Mouse (Mus musculus) liver, embryonic 14.5 days (tissue): ENCODE data around the gene Ccdc149. TPM values are rescaled to one million over a fixed set of nuclear protein-coding genes. Genes with fewer than 3 reads are reported as not detected.

ENCODE experiments used
- ATAC-seq: fragments of 200-750 bp; cut with Nextera tagmentation; 2 replicates; pipeline ENCODE4 v1.8.0; 2017; ENCODE audit warnings: moderate number of reproducible peaks, mild to moderate bottlenecking, moderate library complexity; ENCODE audit not compliant: insufficient read depth
- DNase-seq, 3 experiments: peaks; one replicate each; pipeline ENCODE4 v3.0.0-alpha.2; 2012 to 2013; ENCODE audit warnings: low read depth in 3 of 3, low spot score in 3 of 3
- H3K27ac ChIP-seq: fragments of 300-500 bp; sonication (generic); 2 replicates; pipeline ENCODE4 v1.5.1; 2014; ENCODE audit warnings: moderate library complexity, mild to moderate bottlenecking, control low read depth, inconsistent platforms
- H3K27me3 ChIP-seq: fragments of 300-500 bp; sonication (generic); 2 replicates; pipeline ENCODE4 v1.6.1; 2014; ENCODE audit warnings: mild to moderate bottlenecking, low read length, moderate library complexity; ENCODE audit not compliant: control insufficient read depth, insufficient read depth
- H3K36me3 ChIP-seq: fragments of 300-500 bp; sonication (generic); replicated peaks from 2 replicates; pipeline ENCODE4 v1.6.1; 2014; ENCODE audit warnings: low read depth; ENCODE audit not compliant: control insufficient read depth, insufficient read depth
- H3K4me1 ChIP-seq, 2 experiments: fragments of 200-500 bp in 1 of 2; fragments of 300-500 bp in 1 of 2; sonication (generic) in 1 of 2; replicated peaks; 2 replicates each; pipeline ENCODE4 v1.6.1; 2012 to 2014; ENCODE audit warnings: antibody characterized with exemption in 1 of 2, inconsistent platforms in 1 of 2, low read length in 1 of 2; ENCODE audit not compliant: control insufficient read depth in 2 of 2, insufficient read depth in 2 of 2
- H3K4me2 ChIP-seq: fragments of 300-500 bp; sonication (generic); 2 replicates; pipeline ENCODE4 v1.6.1; 2014; ENCODE audit warnings: low read depth, mild to moderate bottlenecking, control low read depth, moderate library complexity
- H3K4me3 ChIP-seq, 2 experiments: fragments of 200-500 bp in 1 of 2; fragments of 300-500 bp in 1 of 2; sonication (generic) in 1 of 2; 2 replicates each; pipeline ENCODE4 v1.5.1; 2012 to 2014; ENCODE audit warnings: low read depth in 2 of 2, low read length in 2 of 2, mild to moderate bottlenecking in 2 of 2, control low read depth in 1 of 2, inconsistent platforms in 1 of 2, moderate library complexity in 1 of 2; ENCODE audit not compliant: insufficient read depth in 1 of 2
- H3K9ac ChIP-seq: fragments of 300-500 bp; sonication (generic); replicated peaks from 2 replicates; pipeline ENCODE4 v1.6.1; 2014; ENCODE audit warnings: mild to moderate bottlenecking, control low read depth, moderate library complexity
- H3K9me3 ChIP-seq: fragments of 300-500 bp; sonication (generic); 2 replicates; pipeline ENCODE4 v1.6.1; 2016; ENCODE audit warnings: low read length, mixed read lengths; ENCODE audit not compliant: control insufficient read depth
- CTCF ChIP-seq: IDR thresholded peaks from 2 replicates; pipeline ENCODE4 v1.5.1; 2016; ENCODE audit warnings: antibody characterized with exemption, low read depth, control low read depth
- EP300 ChIP-seq: IDR thresholded peaks from 2 replicates; pipeline ENCODE4 v1.6.1; 2016; ENCODE audit warnings: antibody characterized with exemption, low read depth
- WGBS: fragments of 180-500 bp; shearing (Covaris S2); extraction: QIAGEN DNeasy Blood & Tissue Kit; methylation state at CpG from one replicate; pipeline ENCODE4 v1.1.7; 2014; ENCODE audit not compliant: insufficient replicate concordance; 5-methylcytosine and 5-hydroxymethylcytosine counted together
- polyA plus RNA-seq, 2 experiments: library from polyadenylated mRNA; depleted of rRNA in 1 of 2; stranded (reverse) in 1 of 2; unstranded in 1 of 2; fragments of >200 nt; fragmentation: Nextera tagmentation in 1 of 2; extraction: Ambion mirVana in 1 of 2; gene quantifications; 2 replicates each; pipeline versions ENCODE4 v1.2.1 to v1.2.3; 2012 to 2014

Gene Ccdc149
- polyA plus RNA-seq, 2 experiments = 0.33 to 0.76 TPM

DNA sequence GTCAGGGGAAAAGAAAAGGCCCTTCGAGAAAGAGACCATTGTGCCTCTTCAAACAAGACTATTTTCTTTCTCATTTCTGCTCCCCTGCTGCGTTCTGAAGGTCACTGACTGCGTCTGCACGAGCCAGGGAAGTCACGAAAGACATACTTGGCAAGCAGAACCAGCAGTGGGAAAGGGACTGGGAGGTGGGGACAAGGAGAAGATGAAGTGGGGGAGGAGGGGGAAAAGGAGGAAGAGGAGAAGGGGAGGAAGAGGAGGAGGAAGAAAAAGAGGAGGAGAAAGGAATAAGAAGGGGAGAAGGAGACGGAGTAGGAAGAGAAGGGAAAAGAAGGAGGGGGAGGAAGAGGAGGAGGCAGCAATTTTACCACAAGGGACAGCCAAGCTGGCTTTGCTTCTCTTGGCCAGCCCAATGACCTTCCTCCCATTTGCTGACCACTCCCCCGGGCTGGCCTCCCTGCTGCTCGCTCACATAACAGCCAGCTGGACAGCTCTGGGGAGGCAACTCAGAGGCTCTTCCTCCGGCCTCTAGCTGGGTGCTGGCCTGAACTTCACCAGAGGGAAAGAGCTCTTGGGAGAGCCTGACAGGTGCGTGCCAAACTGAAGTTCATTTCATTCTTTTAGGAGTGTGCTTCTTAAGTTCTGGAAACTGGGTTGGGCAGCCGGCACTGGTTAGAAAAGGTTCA lies 107.7 kb downstream of the Ccdc149 start, which contains the start of gene Sod3:
Sod3 (plus strand) TSS at position 324 of the 683 bp plus-strand sequence.
- Histone ChIP-seq H3K4me3 (no peak within 1 kb of the TSS), H3K27me3 (no peaks in the 10 kb centered on the region), H3K27ac (no peak within 1 kb of the TSS), H3K4me1 (peaks cover 0 to 4% of the 10 kb centered on the region in 2 experiments; a peak in 1 of 4 replicates), H3K9ac (no peak within 1 kb of the TSS), H3K4me2 (no peak within 1 kb of the TSS), H3K36me3 (no peaks in the 10 kb centered on the region), H3K9me3 (no peaks in the 10 kb centered on the region)
- TF ChIP-seq EP300 = no peak
- TF ChIP-seq CTCF = no peak
- DNase-seq (no peak), ATAC-seq (no peak)
- 27% methylated on average over 11 of the region's 11 CpGs for WGBS

DNA sequence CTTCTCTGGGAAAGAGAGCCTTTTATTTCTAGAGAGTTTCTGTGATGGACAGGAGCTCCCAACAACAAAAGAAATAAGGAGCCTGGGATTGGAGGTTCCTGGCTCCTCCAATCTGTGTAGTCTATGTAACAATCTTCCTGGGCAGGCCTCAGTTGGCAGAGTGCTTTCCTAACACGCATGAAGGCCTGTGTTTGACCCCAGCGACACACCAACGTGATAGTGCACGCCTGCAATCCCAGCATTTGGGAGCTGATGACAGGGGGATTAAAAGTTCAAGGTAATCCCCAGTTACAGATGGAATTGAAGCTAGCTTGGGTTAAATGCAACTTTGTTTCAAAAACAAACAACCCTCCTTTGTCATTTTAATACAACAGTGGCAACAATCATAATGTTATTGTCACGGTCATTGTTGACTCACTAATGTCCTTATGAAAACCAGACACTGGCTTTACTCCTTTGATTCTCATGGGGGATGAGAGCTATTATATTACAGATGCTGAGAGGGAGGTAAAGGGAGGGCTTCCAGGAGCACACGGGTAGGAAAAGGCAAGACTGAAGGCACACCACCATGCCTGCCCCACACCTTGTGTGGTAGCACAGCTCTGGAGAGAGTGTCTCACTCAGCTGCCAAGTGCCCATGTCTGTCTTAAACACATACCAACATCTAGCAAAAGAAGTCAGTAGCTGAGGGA lies 108.4 kb downstream of the Ccdc149 start:
- no peak overlapping the region for H3K4me3 ChIP-seq
- no peaks in the 10 kb centered on the region for H3K36me3 ChIP-seq
- H3K4me1 ChIP-seq = peaks cover 0 to 4% of the 10 kb centered on the region in 2 experiments; a peak in 1 of 4 replicates
- no peak overlapping the region for H3K4me2 ChIP-seq
- DNase-seq (no peak), ATAC-seq (no peak)
- no peaks in the 10 kb centered on the region for H3K9me3 ChIP-seq
- H3K27me3 ChIP-seq = no peaks in the 10 kb centered on the region
- WGBS = 55% methylated on average over 6 of the region's 6 CpGs
- H3K9ac ChIP-seq = no peak overlapping the region
- TF ChIP-seq EP300 (no peak), CTCF (no peak)
- no peak overlapping the region for H3K27ac ChIP-seq

DNA sequence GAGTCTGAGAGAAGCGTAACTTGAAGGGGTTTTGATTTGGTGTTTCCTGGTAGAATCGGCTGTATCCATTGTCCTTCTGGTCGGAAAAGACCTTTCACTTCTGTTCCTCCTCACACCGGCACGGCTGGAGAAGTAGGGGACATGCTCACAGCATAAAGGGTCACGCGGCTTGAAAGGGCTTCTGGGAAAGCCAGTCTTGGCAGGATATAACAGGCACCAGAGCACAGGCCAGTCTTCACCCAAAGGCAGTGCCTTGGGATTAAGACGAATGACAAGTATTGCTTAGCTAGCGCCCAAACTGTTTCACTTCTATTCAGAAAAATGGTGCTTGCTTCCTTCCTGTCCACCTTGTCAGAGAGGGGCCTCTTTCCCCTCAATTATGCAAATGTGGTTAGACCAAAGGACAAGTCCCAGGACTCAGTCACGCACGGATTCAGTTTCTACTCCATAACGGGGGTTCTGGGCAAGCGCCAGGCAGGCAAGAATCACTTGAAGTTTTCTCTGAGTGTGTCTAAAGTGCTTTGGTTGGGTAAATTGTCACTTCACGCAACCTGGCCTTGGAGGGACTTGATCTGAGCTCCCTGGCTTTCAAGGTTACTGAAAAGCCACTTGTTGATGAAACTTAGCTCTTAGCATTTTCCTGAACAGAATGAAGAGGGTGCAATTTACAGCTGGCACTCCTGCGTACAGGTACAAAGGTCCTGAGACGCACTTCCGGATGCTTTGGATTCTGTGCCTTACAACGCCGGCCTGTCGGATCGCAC lies 110.9 kb downstream of the Ccdc149 start:
- Histone ChIP-seq H3K27ac (no peak overlapping the region), H3K27me3 (no peaks in the 10 kb centered on the region), H3K9me3 (no peaks in the 10 kb centered on the region), H3K4me1 (peaks cover 0 to 10% of the 10 kb centered on the region in 2 experiments; a peak in 3 of 4 replicates), H3K4me2 (no peak overlapping the region), H3K4me3 (no peak overlapping the region), H3K36me3 (no peaks in the 10 kb centered on the region), H3K9ac (no peak overlapping the region)
- 62% methylated on average over 21 of the region's 21 CpGs for WGBS
- TF ChIP-seq EP300 (no peak), CTCF (no peak)
- DNase-seq = no peak
- ATAC-seq = no peak

DNA sequence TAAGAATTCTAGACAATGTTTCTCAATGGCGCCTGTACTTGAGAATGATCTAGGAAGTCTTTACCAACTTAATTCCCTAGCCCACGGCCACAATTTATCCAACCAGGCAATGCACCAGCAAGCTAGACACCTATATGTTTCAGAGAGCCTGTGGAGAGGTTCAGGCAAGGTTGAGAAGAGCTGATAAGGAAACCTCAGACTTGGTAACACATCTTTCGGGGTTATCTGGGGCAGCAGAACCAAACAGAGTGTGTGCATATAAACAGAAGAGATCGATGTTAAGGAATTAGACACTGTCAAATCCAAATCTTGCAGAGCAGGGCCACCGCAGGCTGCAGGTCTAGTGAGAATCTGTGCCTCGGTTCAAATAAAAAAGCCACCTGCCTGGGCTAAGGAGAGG lies 113.2 kb downstream of the Ccdc149 start:
- ATAC-seq = no peak
- no peaks in the 10 kb centered on the region for H3K36me3 ChIP-seq
- WGBS = 21% methylated on average over 6 of the region's 6 CpGs
- no peaks in the 10 kb centered on the region for H3K27me3 ChIP-seq
- TF ChIP-seq CTCF (no peak), EP300 (no peak)
- H3K27ac ChIP-seq = no peak overlapping the region
- no peak overlapping the region for H3K9ac ChIP-seq
- no peak overlapping the region for H3K4me2 ChIP-seq
- no peaks in the 10 kb centered on the region for H3K9me3 ChIP-seq
- no peak for DNase-seq
- peaks cover 0 to 10% of the 10 kb centered on the region in 2 experiments; a peak in 3 of 4 replicates for H3K4me1 ChIP-seq
- no peak overlapping the region for H3K4me3 ChIP-seq
